Mouse (Mus musculus) cerebellum, adult 2 months (tissue): ENCODE data around the gene Olfr148.

Experiments used
- CTCF ChIP-seq: fragments of 200-500 bp; IDR thresholded peaks from 2 replicates; pipeline ENCODE4 v1.5.1; 2011; ENCODE audit warnings: low read depth, mild to moderate bottlenecking, control low read depth, low read length, moderate library complexity, borderline replicate concordance; ENCODE audit not compliant: insufficient read depth
- POLR2A ChIP-seq: fragments of 200-500 bp; IDR thresholded peaks from 2 replicates; pipeline ENCODE4 v1.6.1; 2011; ENCODE audit warnings: low read length, control low read depth, borderline replicate concordance; ENCODE audit not compliant: insufficient read depth

DNA sequence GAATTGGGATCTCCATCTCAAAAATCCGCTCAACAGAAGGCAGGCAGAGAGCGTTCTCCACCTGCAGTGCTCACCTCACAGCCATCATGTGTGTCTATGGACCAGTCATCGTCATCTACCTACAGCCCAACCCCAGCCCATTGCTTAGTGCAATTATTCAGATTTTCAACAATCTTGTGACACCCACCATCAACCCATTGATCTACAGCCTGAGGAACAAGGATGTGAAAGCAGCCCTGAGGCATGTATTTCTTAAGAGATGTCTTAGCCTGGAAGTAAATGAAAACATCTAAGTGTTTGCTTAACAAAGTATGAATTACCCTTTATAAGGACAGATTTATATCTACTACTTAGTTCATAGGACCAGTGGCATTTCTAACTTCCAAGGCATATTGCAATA is 13.3 kb downstream of the Olfr148 start:
- TF ChIP-seq CTCF (no peak), POLR2A (no peak)
